Mouse (Mus musculus) bone marrow macrophage, adult 2 months (primary cell): ENCODE measurements around the gene Cetn2.

Source experiments
- CTCF ChIP-seq: IDR thresholded peaks from 2 replicates; pipeline ENCODE4 v1.5.1; 2012; ENCODE audit warnings: low read depth, mild to moderate bottlenecking, low read length, moderate library complexity
- POLR2A ChIP-seq: IDR thresholded peaks from 2 replicates; pipeline ENCODE4 v1.6.1; 2012; ENCODE audit warnings: mild to moderate bottlenecking, low read depth, low read length, borderline replicate concordance

GRCm38 (mm10) chrX:72896055-72896437 is 22.2 kb downstream of the Cetn2 start:
- TF ChIP-seq CTCF = no peak
- no peak for TF ChIP-seq POLR2A
